ENCODE assay signal across 22 mouse cellular contexts in the genomic region with DNA sequence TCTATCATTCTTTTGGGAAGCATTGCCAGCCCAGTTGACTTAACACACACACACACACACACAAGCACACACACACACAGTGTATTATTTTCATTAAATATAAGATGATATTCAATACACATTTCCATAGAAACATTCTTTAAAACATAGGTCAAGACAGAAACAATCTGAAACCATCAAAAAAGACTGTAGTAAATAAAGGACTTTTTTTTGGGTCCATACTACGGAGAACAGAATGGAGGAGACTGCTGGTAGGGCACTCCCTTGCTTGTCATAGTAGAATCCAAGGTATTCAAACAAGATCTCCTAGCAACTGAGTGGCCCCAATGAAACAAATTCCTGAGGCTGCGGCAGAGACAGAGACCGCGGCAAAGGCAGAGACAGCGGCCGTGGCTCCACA. TPM values are rescaled to one million over a fixed set of nuclear protein-coding genes. Genes with fewer than 3 reads are reported as not detected.
DNase-seq lines count a peak whose midpoint lies in the region; ATAC-seq and TF ChIP-seq lines count a peak whose summit lies in the region.
"Had no signal": no experiment of that assay in that cellular context is flagged by ENCODE, and none has a peak within 500 bp of the region (broad histone marks: within the 10 kb centered on the region; RNA-seq: fewer than 3 reads in every experiment).

A gene (plus strand): TSS at position 301 of the 400 bp plus-strand sequence.

- no peak for DNase-seq in testis, postnatal 10 days (ENCODE audit: low spot score)
- peak; percentile 4 for DNase-seq in R1 (ENCODE audit: low read depth, low spot score)
- DNase-seq: adrenal gland, adult 2 months; adrenal gland, adult 8-10 months; adrenal gland, postnatal 10 days; adrenal gland, postnatal 14 days; adrenal gland, postnatal 25 days; adrenal gland, postnatal 36 days; B cell, adult 2 months; cerebellum, adult 11 months; cerebellum, adult 11-12 months; cerebellum, adult 18-20 months; cerebellum, adult 2 months had no signal

- peak within 1 kb of the TSS; percentile 51 for H3K4me3 ChIP-seq in testis, adult 2 months (ENCODE audit: control insufficient read depth, low read depth, low read length)
- no peak within 1 kb of the TSS for H3K4me3 ChIP-seq in heart, embryonic 12.5 days

- H3K27me3 ChIP-seq in testis, adult 2 months (ENCODE audit: control insufficient read depth, insufficient read depth, low read length): no peaks in the 10 kb centered on the region
- no peaks in the 10 kb centered on the region for H3K27me3 ChIP-seq in heart, embryonic 12.5 days (replicated peaks)
- H3K27me3 ChIP-seq: CH12.LX had no signal

- H3K36me3 ChIP-seq in testis, adult 2 months (ENCODE audit: control insufficient read depth, insufficient read depth, low read length): no peaks in the 10 kb centered on the region
- no peaks in the 10 kb centered on the region for H3K36me3 ChIP-seq in heart, embryonic 12.5 days
- H3K36me3 ChIP-seq: G1E had no signal

- no peaks in the 10 kb centered on the region for H3K9me3 ChIP-seq in heart, embryonic 12.5 days (replicated peaks)
- H3K9me3 ChIP-seq: G1E had no signal

- H3K27ac ChIP-seq in testis, adult 2 months (ENCODE audit: control insufficient read depth, insufficient read depth, low read depth, low read length): peak within 1 kb of the TSS; percentile 14; the same call in 1 of the 2 replicates
- H3K27ac ChIP-seq in heart, embryonic 12.5 days (ENCODE audit: poor library complexity, severe bottlenecking): no peak within 1 kb of the TSS

- H3K4me1 ChIP-seq in testis, adult 2 months (ENCODE audit: control insufficient read depth, insufficient read depth, low read length): no peaks in the 10 kb centered on the region
- no peaks in the 10 kb centered on the region for H3K4me1 ChIP-seq in heart, embryonic 12.5 days (replicated peaks)

- TF ChIP-seq POLR2A in testis, adult 2 months (IDR thresholded peaks at IDR 0.05; ENCODE audit: control insufficient read depth, low read depth, low read length): no peak

- ATAC-seq in heart, embryonic 12.5 days (ENCODE audit: insufficient number of reproducible peaks, low FRiP score): no peak
- ATAC-seq: activated CD4-positive, CD25-positive, alpha-beta regulatory T cell, adult 4 months; CD4-positive, CD25-positive, alpha-beta regulatory T cell, adult 4 months; Patski had no signal

- H3K9ac ChIP-seq in heart, embryonic 12.5 days: no peak within 1 kb of the TSS

- 92% methylated on average over 6 of the region's 6 CpGs for WGBS in heart, embryonic 12.5 days

- no peak within 1 kb of the TSS for H3K4me2 ChIP-seq in heart, embryonic 12.5 days

- no peak for TF ChIP-seq CTCF in testis, adult 2 months (IDR thresholded peaks at IDR 0.05; ENCODE audit: control insufficient read depth, insufficient read depth, insufficient replicate concordance, low read depth, low read length)

RNA-seq across cellular contexts. Expression of the gene that starts here (rescaled TPM):
- polyA plus RNA-seq in testis, adult 2 months (2012; rRNA removed): 4.0 and 6.2 TPM in 2 replicates
- not detected in 2 replicates for polyA plus RNA-seq in heart, embryonic 12.5 days (2016; fragmentation: Nextera tagmentation; extraction: Ambion mirVana)
- polyA plus RNA-seq: activated CD4-positive, CD25-positive, alpha-beta regulatory T cell, adult 4 months; adrenal gland, adult 2 months; brain, embryonic 14.5 days; C2C12; CD4-positive, CD25-positive, alpha-beta regulatory T cell, adult 4 months; cerebellum, adult 2 months; G1E; Patski had no signal
